Mouse (Mus musculus) ovary, adult 10 weeks (tissue): ENCODE measurements around the gene Slc36a3. TPM values are rescaled to one million over a fixed set of nuclear protein-coding genes. Genes with fewer than 3 reads are reported as not detected.

Experiments used
- polyA plus RNA-seq: library from polyadenylated mRNA; stranded (reverse); fragments of 350-450 nt; fragmentation: Illumina TruSeq; extraction: RNeasy Lipid Tissue Mini Kit (QIAGEN cat#74804); gene quantifications from one replicate; pipeline ENCODE4 v1.2.3, GENCODE M21; 2014

Gene Slc36a3
- polyA plus RNA-seq = not detected

GRCm38 (mm10) chr11:55151608-55152007 is at the start of gene Slc36a3:
Gene Slc36a3 (minus strand): TSS chr11:55151708.

GRCm38 (mm10) chr11:55184733-55185291 is 33.3 kb upstream of the Slc36a3 start, which contains the start of gene Slc36a2:
Gene Slc36a2 (minus strand): TSS chr11:55185077.

GRCm38 (mm10) chr11:55097463-55098188 is 53.9 kb downstream of the Slc36a3 start, which contains the start of gene Gm2a:
Gene Gm2a (plus strand): TSS chr11:55098115.

GRCm38 (mm10) chr11:55077331-55078231 is 73.9 kb downstream of the Slc36a3 start, which contains the start of gene Ccdc69:
Gene Ccdc69 (minus strand): TSS chr11:55078131.

Other genes starting within 250 kb of the Slc36a3 start
- 168 TPM for gene Gpx3, start 249.3 kb downstream of the Slc36a3 start, polyA plus RNA-seq
- 2.2 TPM for gene Tnip1, start 188.8 kb downstream of the Slc36a3 start, polyA plus RNA-seq
- gene Anxa6, start 118.3 kb downstream of the Slc36a3 start, polyA plus RNA-seq = 18.8 TPM
- 10.8 TPM for gene Ccdc69, start 73.6 kb downstream of the Slc36a3 start, polyA plus RNA-seq
- 80.1 TPM for gene Gm2a, start 53.6 kb downstream of the Slc36a3 start, polyA plus RNA-seq
- 1.3 TPM for gene Slc36a2, start 33.4 kb upstream of the Slc36a3 start, polyA plus RNA-seq
- 1.7 TPM for gene Slc36a1, start 52.6 kb upstream of the Slc36a3 start, polyA plus RNA-seq
- gene Fat2, start 184.9 kb upstream of the Slc36a3 start, polyA plus RNA-seq = 0.09 TPM